Mouse (Mus musculus): Measurements from ENCODE around the gene Tubgcp5.

- no peak for TF ChIP-seq CTCF (IDR thresholded peaks at IDR 0.05; ENCODE audit: low read depth)
- no peak for TF ChIP-seq EP300 (IDR thresholded peaks at IDR 0.05; ENCODE audit: low read depth)
Measured at GRCm38 (mm10) chr7:55784580-55784979, 9.4 kb upstream of the Tubgcp5 start.

All from heart, postnatal 0 days (tissue).